Mouse (Mus musculus): ENCODE results near the gene 4930562C15Rik. TPM values are rescaled to one million over a fixed set of nuclear protein-coding genes. Genes with fewer than 3 reads are reported as not detected.
"Not testable (repeated sequence)": the region's sequence is repeated elsewhere in the genome, so short reads cannot be mapped to it uniquely, and the experiment has no call there.

Gene 4930562C15Rik
- polyA plus RNA-seq, 1 experiment = not detected

GRCm38 (mm10) chr16:4796631-4797030 lies 38.6 kb upstream of the 4930562C15Rik start:
- 90% methylated on average over 4 of the region's 4 CpGs for WGBS
- TF ChIP-seq POLR2A (IDR thresholded peaks at IDR 0.05; ENCODE audit: low read depth, low read length) = no peak
- TF ChIP-seq CTCF (IDR thresholded peaks at IDR 0.05; ENCODE audit: extremely low read depth, insufficient read depth, insufficient read length, insufficient replicate concordance) = no peak

GRCm38 (mm10) chr16:4818349-4818748 lies 16.9 kb upstream of the 4930562C15Rik start:
- no peak for DNase-seq (ENCODE audit: low read depth in 1 of 2, low spot score in 2 of 2)
- Histone ChIP-seq H3K27me3 (ENCODE audit: control insufficient read depth, insufficient read depth, low read length) (no peaks in the 10 kb centered on the region), H3K4me3 (ENCODE audit: extremely low read depth, insufficient read depth, insufficient read length) (no peak overlapping the region), H3K27ac (ENCODE audit: insufficient read depth, low read length) (no peak overlapping the region), H3K36me3 (ENCODE audit: control insufficient read depth, insufficient read depth, low read length) (no peaks in the 10 kb centered on the region), H3K4me1 (ENCODE audit: control insufficient read depth, insufficient read depth, insufficient read length) (no peaks in the 10 kb centered on the region)
- WGBS = 98% methylated on average over 3 of the region's 3 CpGs
- no peak for TF ChIP-seq POLR2A (IDR thresholded peaks at IDR 0.05; ENCODE audit: low read depth, low read length)
- no peak for TF ChIP-seq CTCF (IDR thresholded peaks at IDR 0.05; ENCODE audit: extremely low read depth, insufficient read depth, insufficient read length, insufficient replicate concordance)

More at GRCm38 (mm10) chr16:4796631-4797030, 38.6 kb upstream of the 4930562C15Rik start:
- no peak overlapping the region for H3K27ac ChIP-seq (ENCODE audit: insufficient read depth, low read length)
- no peaks in the 10 kb centered on the region for H3K36me3 ChIP-seq (ENCODE audit: control insufficient read depth, insufficient read depth, low read length)
- H3K27me3 ChIP-seq (ENCODE audit: control insufficient read depth, insufficient read depth, low read length) = no peaks in the 10 kb centered on the region
- no peak for DNase-seq (ENCODE audit: low read depth in 1 of 2, low spot score in 2 of 2)
- H3K4me3 ChIP-seq (ENCODE audit: extremely low read depth, insufficient read depth, insufficient read length) = no peak overlapping the region
- no peaks in the 10 kb centered on the region for H3K4me1 ChIP-seq (ENCODE audit: control insufficient read depth, insufficient read depth, insufficient read length)

DNA sequence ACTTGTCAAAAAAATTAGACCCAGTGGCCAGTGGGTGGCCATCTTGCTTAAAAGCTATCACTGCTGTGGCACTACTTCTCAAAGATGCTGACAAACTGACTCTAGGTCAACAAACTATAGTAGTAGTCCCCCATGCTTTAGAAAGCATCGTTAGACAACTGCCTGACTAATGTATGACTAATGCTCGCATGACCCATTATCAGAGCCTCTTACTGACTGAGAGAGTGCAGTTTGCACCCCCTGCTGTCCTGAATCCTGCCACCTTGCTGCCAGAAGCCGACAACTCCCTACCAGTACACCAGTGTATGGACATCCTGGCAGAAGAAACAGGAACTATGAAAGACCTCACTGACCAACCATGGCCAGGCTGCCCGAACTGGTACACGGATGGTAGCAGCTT lies 10.8 kb upstream of the 4930562C15Rik start:
- H3K27ac ChIP-seq (ENCODE audit: insufficient read depth, low read length); H3K27me3 ChIP-seq (ENCODE audit: control insufficient read depth, insufficient read depth, low read length); DNase-seq (ENCODE audit: low read depth in 1 of 2, low spot score in 2 of 2); H3K36me3 ChIP-seq (ENCODE audit: control insufficient read depth, insufficient read depth, low read length); H3K4me1 ChIP-seq (ENCODE audit: control insufficient read depth, insufficient read depth, insufficient read length); H3K4me3 ChIP-seq (ENCODE audit: extremely low read depth, insufficient read depth, insufficient read length): not testable (repeated sequence)
- 85% methylated on average over 5 of the region's 5 CpGs for WGBS

- Histone ChIP-seq H3K4me1 (ENCODE audit: control insufficient read depth, insufficient read depth, insufficient read length) (no peaks in the 10 kb centered on the region), H3K27me3 (ENCODE audit: control insufficient read depth, insufficient read depth, low read length) (no peaks in the 10 kb centered on the region), H3K27ac (ENCODE audit: insufficient read depth, low read length) (no peak overlapping the region), H3K36me3 (ENCODE audit: control insufficient read depth, insufficient read depth, low read length) (no peaks in the 10 kb centered on the region), H3K4me3 (ENCODE audit: extremely low read depth, insufficient read depth, insufficient read length) (no peak overlapping the region)
- TF ChIP-seq POLR2A (IDR thresholded peaks at IDR 0.05; ENCODE audit: low read depth, low read length) (no peak), CTCF (IDR thresholded peaks at IDR 0.05; ENCODE audit: extremely low read depth, insufficient read depth, insufficient read length, insufficient replicate concordance) (no peak)
- no peak for DNase-seq (ENCODE audit: low read depth in 1 of 2, low spot score in 2 of 2)
- 87% methylated on average over 5 of the region's 5 CpGs for WGBS
Measured at GRCm38 (mm10) chr16:4827639-4828038, 7.6 kb upstream of the 4930562C15Rik start.

DNA sequence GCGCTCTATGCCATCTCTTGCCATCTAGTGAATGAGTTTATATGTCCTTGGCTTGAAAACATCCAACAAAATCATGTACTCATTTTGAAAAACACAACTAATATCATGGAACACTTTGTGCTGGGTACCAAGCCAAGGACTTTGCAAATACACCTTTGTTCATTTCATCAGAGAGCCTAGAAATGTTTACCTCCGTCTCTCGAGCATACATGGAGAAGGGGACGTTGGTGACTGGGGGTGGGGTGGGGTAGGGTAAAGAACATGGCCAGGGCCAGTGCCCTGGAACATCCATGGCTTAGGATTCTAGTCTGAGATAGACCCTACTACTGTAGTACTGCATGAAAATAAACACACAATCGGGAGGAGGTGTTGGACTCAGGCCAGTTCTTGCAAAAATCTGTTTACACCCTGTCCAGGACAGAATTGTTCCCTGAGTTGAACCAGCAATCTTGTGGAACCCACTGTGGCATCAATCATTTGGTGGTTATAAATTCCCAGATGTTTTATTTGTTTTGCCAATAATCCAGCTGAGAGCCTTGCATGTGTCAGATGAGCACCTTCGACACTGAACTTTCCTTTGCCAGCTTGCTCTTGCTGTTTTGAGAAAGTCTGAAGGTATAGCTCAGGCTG lies 5.8 kb upstream of the 4930562C15Rik start:
- no peaks in the 10 kb centered on the region for H3K36me3 ChIP-seq (ENCODE audit: control insufficient read depth, insufficient read depth, low read length)
- H3K27ac ChIP-seq (ENCODE audit: insufficient read depth, low read length) = no peak overlapping the region
- no peaks in the 10 kb centered on the region for H3K27me3 ChIP-seq (ENCODE audit: control insufficient read depth, insufficient read depth, low read length)
- DNase-seq (ENCODE audit: low read depth in 1 of 2, low spot score in 2 of 2) = no peak
- TF ChIP-seq CTCF (IDR thresholded peaks at IDR 0.05; ENCODE audit: extremely low read depth, insufficient read depth, insufficient read length, insufficient replicate concordance) = no peak
- TF ChIP-seq POLR2A (IDR thresholded peaks at IDR 0.05; ENCODE audit: low read depth, low read length) = no peak
- 90% methylated on average over 6 of the region's 6 CpGs for WGBS
- no peaks in the 10 kb centered on the region for H3K4me1 ChIP-seq (ENCODE audit: control insufficient read depth, insufficient read depth, insufficient read length)
- H3K4me3 ChIP-seq (ENCODE audit: extremely low read depth, insufficient read depth, insufficient read length) = no peak overlapping the region

DNA sequence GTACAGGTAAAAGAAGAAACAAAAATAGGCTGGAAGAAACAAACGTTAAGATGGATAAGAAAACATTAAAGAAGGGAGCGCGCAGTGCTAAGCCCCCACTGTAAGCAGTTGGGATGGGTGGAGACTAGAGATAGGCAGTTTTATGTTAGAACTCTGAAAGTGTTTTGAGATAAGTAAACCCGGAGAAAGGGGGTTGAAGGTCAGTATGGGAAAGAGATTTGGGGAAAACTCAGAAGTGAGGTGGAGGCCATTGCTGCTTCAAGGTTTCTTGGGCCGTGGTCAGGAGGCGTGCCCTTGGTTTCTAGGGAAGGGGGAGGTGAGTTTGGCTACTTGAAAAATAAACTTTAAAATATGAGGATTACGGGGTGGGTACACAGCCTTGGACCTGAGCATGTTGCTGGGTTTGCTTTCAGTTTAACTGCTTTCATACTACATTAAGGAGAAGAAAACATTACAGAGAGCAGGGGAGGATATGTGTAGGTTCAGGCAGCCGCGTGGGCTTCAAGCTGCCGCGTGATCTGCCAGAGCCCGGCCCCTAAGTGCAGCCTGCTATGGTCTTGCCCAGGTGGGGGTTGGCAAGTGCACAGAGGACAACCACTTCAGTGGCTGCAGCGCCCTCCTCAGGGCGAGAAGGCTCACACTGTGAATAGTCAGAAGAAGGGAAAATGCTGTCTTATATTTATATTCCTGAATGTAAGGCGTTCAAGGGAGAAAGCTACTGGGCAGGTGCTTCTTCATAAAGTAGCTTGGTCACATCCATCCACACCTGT lies 3.4 kb upstream of the 4930562C15Rik start:
- TF ChIP-seq POLR2A (IDR thresholded peaks at IDR 0.05; ENCODE audit: low read depth, low read length) = no peak
- TF ChIP-seq CTCF (IDR thresholded peaks at IDR 0.05; ENCODE audit: extremely low read depth, insufficient read depth, insufficient read length, insufficient replicate concordance) = no peak
- Histone ChIP-seq H3K27me3 (ENCODE audit: control insufficient read depth, insufficient read depth, low read length) (no peaks in the 10 kb centered on the region), H3K27ac (ENCODE audit: insufficient read depth, low read length) (no peak overlapping the region), H3K4me3 (ENCODE audit: extremely low read depth, insufficient read depth, insufficient read length) (no peak overlapping the region), H3K4me1 (ENCODE audit: control insufficient read depth, insufficient read depth, insufficient read length) (no peaks in the 10 kb centered on the region), H3K36me3 (ENCODE audit: control insufficient read depth, insufficient read depth, low read length) (no peaks in the 10 kb centered on the region)
- 72% methylated on average over 15 of the region's 15 CpGs for WGBS
- DNase-seq (ENCODE audit: low read depth in 1 of 2, low spot score in 2 of 2) = no peak

GRCm38 (mm10) chr16:4833858-4834257 lies 1.4 kb upstream of the 4930562C15Rik start:
- no peak for DNase-seq (ENCODE audit: low read depth in 1 of 2, low spot score in 2 of 2)
- H3K36me3 ChIP-seq (ENCODE audit: control insufficient read depth, insufficient read depth, low read length) = no peaks in the 10 kb centered on the region
- TF ChIP-seq CTCF (IDR thresholded peaks at IDR 0.05; ENCODE audit: extremely low read depth, insufficient read depth, insufficient read length, insufficient replicate concordance) (no peak), POLR2A (IDR thresholded peaks at IDR 0.05; ENCODE audit: low read depth, low read length) (no peak)

More at GRCm38 (mm10) chr16:4833858-4834257, 1.4 kb upstream of the 4930562C15Rik start:
- WGBS = 65% methylated on average over 2 of the region's 2 CpGs
- no peak overlapping the region for H3K27ac ChIP-seq (ENCODE audit: insufficient read depth, low read length)
- H3K4me3 ChIP-seq (ENCODE audit: extremely low read depth, insufficient read depth, insufficient read length) = no peak overlapping the region
- H3K27me3 ChIP-seq (ENCODE audit: control insufficient read depth, insufficient read depth, low read length) = no peaks in the 10 kb centered on the region
- H3K4me1 ChIP-seq (ENCODE audit: control insufficient read depth, insufficient read depth, insufficient read length) = no peaks in the 10 kb centered on the region
